Mouse (Mus musculus): ENCODE data around the gene Ube2m.
"Not testable (repeated sequence)": the region's sequence is repeated elsewhere in the genome, so short reads cannot be mapped to it uniquely, and the experiment has no call there.

The Ube2m gene

DNA sequence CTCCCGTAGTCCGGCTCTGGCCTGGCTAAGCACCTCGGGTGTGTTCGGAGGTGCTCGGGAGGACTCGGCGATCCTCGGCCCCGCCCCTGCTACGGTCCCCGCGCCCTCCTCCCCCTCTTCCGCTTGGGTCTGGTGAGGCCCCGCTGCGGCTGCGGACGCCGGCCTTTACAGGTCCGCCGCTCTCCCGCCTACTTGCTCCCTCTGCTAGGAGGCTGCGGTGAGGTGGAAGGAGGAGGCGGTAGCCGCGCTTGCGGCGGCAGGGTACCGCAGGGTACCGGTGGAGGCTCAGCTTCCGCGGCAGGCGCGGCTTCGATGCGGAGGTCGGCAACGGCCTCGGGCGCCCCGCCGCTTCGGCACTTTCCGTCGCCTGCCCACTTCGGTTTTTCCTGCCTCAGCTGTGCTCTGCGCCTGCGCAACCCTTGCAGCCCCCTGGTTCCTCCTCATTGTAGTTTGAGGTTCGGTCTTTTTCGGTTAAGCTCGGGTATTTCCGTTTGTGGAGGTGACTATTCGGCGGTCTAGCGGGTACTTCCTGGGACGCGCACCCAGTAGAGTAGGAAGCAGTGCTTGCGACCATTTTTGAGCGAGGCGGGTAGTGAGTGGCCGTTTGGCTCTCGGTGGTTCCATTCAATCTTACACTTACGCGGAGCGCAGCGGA, at the start of gene Ube2m:
Ube2m (minus strand) TSS at position 375 of the 655 bp plus-strand sequence.
- peak; percentile 96 to 100 for DNase-seq (ENCODE audit: low spot score in 2 of 2)

DNA sequence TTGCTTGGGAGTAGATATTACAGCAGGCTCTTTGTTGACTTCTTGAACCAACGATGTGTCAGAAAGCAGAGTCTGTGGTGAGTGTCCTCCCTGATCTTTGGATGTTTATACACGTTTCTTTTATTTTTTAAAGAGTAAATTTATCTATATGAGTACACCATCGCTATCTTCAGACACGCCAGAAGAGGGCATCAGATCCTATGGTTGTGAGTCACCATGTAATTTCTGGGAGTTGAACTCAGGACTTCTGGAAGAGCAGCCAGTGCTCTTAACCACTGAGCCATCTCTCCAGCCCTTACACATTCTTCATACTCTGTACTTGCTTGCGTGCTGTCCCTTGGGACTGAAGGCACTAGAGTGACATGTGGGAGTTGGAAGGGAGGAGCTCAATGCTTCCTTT, 34.2 kb upstream of the Ube2m start:
- DNase-seq (ENCODE audit: low spot score in 2 of 2) = no peak

DNA sequence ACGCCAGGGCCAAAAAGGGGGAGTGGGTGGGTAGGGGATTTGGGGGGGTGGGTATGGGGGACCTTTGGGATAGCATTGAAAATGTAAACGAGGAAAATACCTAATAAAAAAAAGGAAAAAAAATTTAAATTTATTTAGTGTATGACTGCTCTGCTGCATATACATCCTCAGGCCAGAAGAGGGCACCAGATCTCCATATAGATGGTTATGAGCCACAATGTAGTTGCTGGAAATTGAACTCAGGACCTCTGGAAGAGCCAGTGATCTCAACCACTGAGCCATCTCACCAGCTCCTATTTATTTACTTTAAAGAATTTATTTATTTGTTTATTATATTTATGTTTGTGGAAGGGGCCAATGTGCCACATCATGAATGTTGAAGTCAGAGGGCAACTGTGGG, 25.3 kb upstream of the Ube2m start:
- not testable (repeated sequence) for DNase-seq (ENCODE audit: low spot score in 2 of 2)

DNA sequence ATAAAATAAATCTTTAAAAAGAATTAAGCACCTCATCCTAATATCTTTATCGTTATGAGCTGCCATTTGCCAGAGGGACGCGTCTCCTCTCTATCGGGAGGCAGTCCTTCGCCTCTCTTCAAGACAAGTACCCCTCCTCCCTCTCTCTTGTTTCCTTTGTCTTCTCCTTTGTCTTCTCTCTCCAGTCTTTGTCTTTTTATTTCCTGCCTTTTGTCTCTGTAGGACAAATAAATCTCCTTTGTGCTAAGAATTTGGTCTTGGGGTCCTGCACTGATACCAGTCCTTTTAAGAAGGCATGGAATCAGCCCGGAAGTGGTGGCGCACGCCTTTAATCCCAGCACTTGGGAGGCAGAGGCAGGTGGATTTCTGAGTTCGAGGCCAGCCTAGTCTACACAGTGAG, 21.5 kb upstream of the Ube2m start:
- DNase-seq (ENCODE audit: low spot score in 2 of 2) = no peak

DNA sequence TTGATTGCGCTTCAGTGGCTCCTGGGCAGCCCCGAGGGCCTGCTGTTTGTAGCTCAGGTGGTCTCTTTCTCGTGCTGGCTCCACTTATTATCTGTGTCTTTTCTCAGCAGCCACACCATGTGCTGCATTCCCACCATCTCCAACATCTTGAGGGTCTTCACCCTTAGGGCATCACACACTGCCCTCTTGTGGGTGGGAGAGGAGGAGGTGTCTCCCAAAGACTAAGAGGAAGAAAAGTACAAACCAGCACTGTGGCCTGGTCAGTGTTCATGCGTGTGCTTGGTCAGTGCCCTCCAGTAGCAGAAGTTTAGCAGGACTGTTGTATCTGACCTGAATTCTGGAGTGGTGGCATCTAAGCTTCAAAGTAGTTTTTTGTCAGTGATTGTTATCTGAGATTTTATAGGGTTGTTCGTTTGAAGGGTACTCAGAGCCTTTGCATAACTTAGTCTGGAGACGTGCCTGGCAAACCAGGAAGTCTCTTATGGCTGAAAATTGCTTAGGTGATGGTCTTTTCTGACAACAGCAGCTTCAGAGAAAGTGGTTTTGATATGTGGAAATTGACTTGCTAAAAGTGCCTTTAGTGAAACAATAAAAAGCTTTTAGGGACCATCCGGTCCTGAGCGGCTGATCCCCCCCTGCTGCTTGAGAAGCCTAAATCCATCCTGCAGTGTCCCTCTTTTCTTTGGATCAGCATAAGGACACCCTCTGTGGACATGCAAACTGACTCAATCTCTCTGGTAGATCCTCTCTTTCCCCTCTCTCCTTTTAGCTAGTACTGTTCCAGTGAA, 19.0 kb upstream of the Ube2m start:
- no peak for DNase-seq (ENCODE audit: low spot score in 2 of 2)

DNA sequence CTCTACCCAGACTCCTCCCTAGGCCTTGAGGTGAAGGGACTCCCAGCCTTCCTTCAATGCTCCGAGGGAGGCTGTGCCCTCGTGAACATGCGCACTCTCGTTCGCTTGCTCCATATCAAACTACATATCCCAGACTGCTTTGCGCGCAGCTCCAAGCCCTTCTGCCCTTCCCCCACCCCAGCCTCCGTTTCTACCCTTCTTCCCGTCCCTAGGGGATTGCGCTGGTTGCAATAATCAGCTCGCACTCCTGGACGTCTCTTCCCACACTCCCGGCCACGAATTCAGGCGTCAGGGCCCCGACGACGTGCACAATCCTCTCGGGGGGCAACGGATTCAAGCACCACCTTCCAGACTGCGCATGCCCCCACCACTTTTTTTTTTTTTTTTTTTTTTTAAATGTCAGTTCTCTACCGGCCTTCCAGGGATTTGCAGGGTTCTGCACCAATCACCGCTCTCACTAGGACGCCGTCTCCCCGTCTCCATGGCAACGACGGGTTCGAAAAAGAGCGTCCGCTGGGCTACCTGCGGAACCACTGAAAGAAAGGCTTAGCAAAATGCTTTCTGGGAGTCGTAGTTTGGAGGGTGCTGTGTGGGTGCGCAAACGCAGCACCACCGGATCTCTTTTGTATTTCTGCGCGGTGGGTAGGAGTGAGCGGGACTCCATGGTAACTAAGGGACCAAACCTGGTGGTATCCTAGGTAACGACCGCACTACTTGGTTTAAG, 16.4 kb upstream of the Ube2m start, which contains the start of gene Mzf1:
Mzf1 (minus strand) TSS at position 478 of the 724 bp plus-strand sequence.
- peak; percentile 95 to 97 for DNase-seq (ENCODE audit: low spot score in 2 of 2)

DNA sequence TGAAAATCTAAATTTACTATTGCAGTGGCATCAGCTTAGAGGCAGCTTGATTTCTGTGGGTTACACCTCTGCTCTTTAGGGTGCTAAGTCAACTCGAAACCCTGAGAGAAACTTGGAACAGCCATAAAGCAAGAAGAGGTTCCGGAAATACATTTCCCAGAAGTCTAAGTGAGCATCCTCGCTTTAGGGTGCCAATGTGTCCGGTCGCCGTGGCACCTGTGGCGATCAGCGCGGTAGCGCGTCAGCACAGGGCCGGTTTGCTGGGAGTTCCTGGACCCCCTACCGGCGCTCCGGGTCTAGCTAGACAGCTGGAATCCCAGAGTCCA, 15.8 kb upstream of the Ube2m start:
- no peak for DNase-seq (ENCODE audit: low spot score in 2 of 2)

DNA sequence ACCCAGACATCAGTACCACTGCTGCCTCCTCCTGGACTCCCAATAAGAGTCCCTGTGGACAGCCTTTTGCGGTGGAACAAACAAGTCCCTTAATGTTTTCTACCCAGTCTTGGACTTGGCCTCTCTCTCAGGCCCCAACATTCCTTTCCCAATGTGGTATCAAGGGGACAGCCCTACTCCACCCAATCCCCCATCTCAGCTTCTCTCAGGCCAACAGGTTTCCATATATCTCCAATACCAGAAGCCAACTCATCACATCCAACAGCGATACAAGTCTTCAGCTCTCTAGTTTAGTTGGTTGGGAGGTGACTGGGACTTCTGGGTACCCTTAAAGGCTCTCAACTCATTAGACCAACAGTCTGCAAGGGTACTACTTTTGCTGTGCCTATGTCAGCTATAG, 15.4 kb upstream of the Ube2m start:
- no peak for DNase-seq (ENCODE audit: low spot score in 2 of 2)

DNA sequence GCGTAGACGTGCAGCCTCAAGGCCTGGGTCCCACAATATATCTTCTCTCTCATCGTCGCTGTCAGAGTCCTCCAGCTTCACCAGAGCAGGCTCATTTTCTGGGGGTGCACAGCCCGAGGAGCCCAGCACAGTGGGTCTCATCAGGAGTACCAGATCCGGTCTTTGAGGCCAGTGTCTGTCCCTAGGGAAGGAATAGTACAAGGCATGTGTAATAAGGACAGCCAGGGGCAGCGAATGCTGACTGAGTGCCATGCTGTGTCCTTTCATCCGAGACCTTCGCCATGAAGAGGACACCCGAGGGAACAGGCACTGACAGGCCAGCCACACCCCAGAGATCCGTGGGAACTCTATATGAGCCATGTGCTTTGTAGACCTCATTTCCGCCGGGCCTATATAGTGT, 14.9 kb upstream of the Ube2m start:
- no peak for DNase-seq (ENCODE audit: low spot score in 2 of 2)

DNA sequence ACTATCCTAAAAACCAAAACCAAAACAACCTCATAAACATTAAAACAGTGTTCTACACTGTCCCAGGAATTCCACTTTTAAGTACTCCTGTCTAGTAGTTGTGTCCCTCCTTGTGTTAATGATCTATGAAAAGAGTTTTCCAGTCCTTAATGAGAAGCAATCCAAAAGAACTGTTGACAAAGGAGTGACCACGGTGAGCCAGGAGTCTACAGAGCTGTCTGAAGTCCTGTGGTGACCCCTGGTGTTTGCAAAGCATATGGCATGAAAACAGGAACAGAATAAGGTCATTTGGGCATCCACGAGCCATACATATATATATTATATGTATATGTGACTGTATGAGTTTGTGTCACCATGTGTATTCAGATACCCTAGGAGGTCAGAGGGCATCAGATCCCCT, 8.0 kb upstream of the Ube2m start:
- peak in 1 of 2 experiments; percentile 57 for DNase-seq (ENCODE audit: low spot score in 2 of 2)

DNA sequence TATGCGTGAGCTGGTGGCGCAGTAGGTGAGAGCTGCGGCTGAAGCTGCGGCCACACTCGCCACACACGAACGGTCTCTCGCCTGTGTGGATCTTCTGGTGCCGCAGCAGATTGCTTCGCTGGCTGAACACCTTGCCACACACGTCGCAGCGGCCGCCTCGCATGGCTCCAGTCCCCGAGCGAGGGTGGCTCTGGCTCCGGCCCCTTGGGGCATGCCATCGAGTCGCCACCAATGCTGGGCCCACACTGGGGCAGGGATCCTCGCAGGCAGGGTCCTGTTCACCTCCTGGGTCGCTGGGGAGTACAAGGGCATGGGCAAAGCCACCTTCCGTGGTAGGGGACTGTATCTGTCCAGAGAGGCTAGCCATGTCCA, 6.2 kb upstream of the Ube2m start:
- peak in 1 of 2 experiments; percentile 13 for DNase-seq (ENCODE audit: low spot score in 2 of 2)

DNA sequence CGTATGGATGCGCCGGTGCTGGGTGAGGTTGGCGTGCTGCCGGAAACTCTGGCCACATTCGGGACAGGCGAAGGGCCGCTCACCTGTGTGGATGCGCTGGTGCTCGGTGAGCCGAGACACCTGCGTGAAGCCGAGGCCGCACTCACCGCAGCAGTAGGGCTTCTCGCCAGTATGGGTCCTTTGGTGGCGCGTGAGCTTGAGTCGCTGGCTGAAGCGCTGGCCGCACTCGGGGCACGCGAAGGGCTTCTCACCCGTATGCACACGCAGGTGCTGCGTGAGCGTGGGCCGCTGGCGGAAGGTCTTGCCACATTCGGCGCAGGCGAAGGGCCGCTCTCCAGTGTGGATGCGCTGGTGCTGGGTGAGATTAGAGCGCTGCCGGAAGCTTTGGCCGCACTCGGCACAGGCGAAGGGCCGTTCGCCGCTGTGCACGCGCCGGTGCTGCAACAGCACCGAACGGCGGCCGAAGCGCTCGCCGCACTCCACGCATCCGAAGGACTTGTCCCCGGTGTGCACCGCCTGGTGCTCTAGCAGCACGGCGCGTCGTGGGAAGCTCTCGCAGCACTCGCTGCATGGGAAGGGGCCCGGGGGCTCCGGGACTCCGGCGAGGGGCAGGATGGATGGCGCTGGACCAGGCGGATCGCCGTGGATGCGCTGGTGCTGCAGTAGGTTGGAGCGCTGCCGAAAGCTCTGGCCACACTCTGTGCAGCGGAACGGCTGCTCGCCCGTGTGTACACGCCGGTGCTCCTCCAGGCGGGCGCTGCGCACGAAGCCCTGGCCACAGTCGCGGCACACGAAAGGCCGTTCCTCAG, 5.6 kb upstream of the Ube2m start:
- DNase-seq (ENCODE audit: low spot score in 2 of 2) = peak in 1 of 2 experiments; percentile 20

DNA sequence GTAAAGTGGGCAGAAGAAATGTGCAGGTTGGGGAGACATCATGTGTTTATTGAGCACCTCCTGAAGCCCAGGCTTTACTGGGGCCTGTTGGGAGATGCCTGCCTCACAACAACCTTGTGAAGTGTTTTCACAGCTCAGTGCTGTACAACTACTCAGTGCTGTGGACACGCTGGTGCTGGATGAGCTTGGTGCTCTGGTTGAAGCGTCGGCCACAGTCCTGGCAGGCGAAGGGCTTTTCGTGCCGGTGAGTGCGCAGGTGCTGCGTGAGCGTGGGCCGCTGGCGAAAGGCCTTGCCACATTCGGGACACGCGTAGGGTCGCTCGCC, 5.0 kb upstream of the Ube2m start:
- DNase-seq (ENCODE audit: low spot score in 2 of 2) = peak in 1 of 2 experiments; percentile 3

DNA sequence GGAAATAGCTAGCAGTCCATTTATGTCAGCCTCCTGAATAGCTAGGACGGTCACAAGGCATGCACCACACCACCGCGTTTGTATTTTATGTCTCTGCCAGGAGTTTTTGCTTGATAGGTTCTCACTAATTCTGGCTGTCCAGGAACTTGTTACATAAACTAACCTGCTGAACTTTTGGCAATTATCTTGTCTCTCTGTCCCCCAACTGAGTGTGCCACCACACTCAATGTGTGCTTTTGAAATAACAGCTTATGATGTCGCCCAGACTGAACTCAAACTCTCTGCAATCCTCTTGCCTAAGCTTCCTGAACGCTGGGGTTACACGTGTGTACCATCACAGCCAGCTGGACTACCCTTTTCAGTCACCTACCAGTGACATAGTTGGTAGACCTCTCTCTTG, 4.4 kb upstream of the Ube2m start:
- DNase-seq (ENCODE audit: low spot score in 2 of 2) = no peak

DNA sequence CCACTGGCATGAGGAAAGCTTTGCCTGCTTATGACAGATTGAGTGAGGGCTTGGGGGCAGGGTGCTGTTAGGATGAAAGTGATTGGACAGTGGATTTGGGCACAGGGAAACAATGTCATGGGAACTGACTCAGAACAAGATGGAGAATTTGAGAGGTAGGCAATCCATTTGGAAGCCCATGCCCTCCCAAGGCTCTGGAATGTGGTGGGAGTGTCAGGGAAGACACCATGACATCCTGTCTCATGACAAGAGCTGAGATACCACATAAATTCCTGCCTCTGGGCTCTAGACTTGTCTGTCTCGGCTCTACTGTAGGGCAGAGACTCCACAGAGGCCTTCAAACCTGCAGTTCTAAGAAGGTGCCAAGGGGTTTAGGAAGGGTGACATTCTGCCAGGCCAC, 3.2 kb upstream of the Ube2m start:
- DNase-seq (ENCODE audit: low spot score in 2 of 2) = no peak

DNA sequence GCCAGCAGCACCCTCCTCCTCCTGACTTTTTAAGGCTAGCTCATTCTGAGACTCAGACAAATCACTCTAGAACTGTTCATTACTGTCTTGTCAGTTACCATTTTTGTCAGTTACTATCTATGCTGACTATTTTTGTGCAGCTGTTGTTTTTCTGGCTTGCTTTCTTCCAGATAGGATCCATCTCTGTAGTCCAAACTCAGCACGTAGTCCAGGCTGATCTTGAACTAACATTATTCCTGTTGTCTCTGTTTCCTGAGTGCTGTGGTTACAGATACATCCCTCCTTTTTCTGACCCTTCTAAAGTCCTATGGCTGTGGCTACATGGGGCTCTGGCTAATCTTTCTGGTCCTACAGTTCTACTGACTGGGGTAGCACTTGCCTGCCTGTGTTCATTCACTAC, 1.1 kb upstream of the Ube2m start:
- DNase-seq (ENCODE audit: low spot score in 2 of 2) = no peak

DNA sequence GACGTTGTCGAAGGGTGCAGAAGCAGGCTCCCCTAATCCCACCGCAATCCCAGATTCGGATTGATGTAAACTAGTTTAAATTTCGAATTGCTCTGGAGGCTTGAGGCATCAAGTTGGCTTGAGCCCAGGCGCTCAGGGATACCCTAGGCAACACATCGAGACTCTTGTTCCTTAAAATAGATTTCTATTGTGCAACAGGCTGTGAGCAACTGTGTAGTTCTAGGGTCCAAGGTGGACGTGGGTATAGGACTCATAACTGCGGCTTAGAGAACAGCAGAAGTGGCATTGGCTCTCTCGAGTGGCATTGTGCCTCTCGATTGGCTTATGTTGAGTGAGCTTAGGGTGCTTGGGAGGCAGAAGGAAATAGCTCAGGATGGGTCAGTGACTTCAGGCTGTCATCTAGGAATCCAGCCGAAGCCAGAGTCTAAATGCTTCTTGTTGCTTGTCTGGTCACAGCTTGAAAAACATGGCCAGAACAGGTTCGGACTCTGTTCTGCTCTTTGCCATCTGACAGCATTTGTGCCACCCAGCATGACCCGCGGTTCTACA, 620 bp upstream of the Ube2m start:
- no peak for DNase-seq (ENCODE audit: low spot score in 2 of 2)

DNA sequence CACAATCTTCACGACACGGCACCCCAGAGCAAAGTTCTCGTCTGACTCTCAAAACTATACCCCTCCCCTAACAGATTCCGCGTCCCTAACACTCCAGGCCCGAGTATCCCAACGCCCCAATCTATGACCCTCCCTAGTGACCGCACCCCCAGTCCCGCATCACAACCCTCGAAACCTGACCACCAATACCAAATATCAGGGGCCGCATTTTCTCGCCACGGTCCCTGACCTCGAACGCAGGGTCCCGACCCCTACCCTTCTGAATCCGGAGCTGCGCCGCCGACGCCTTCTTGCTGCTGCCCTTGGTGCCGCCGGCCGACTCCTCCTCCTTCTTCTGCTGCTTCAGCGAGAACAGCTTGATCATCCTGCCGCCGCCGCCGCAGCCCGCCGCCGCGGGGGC, 709 bp downstream of the Ube2m start:
- DNase-seq (ENCODE audit: low spot score in 2 of 2) = no peak

DNA sequence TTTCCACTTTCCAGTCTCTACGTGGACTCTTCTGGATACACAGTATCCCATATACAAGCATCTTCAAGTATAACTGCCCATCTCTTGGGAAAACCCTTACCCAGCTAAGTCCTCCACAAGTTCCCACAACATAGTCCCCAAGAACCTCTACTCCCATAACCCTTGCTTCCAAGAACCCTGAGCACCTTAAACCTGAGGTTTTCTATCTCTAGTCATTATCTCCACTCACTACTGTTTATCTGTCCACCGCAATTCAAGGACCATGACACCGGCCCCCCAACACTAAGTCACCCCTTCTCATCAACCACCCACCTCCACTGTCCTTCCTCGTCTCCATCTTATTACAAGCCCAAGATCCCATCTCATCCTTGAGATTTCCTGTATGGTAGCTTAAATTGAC, 1.3 kb downstream of the Ube2m start:
- no peak for DNase-seq (ENCODE audit: low spot score in 2 of 2)

DNA sequence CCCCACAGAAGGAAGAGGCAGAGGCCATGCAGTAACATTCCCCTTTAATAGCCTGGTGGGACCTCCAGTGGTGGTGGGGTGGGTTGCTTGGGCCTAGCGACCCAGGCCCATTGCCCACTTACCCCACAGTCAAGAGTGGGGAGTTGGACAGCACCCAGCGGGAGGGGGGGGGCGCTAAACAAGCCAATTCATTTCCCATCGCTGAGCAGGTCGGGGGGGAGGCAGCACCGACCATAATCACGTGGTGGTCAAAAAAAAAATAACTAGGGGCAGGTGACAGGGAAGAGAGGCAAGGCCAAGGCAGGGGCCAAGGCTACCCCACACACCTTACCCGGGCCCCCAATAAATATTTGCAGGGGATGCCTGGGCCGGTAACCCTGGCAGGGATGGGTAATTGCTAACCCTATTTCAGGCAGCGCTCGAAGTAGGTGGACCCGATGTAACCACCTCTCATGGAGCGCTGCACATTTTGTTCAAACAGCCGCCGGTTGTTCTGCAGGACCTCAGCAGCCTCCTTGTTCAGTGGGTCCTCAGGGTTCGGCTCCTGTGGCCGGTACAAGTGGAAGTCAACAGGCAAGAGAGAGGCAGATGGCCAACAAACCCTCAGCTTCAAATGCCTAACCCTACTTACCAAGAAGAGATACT, 2.7 kb downstream of the Ube2m start:
- DNase-seq (ENCODE audit: low spot score in 2 of 2) = no peak
